Mouse (Mus musculus): ENCODE data around the gene Scg3.
"Not testable (repeated sequence)": the region's sequence is repeated elsewhere in the genome, so short reads cannot be mapped to it uniquely, and the experiment has no call there.

DNA sequence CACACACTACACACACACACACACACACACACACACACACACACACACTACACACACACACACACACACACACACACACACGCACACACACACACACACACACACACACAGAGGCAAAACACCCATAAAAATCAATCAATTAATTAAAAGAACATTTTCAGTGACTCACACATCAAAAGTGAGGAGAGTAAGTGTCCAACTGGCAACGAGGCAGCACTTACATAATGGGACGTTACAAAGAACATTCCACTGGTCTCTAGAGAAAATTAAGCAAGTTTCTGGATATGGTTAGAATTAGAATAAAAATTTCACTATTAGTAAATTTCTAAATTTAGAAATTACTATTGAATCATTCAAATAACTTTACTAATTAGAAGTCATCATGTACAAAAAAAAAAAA is 27.4 kb downstream of the Scg3 start:
- not testable (repeated sequence) for TF ChIP-seq CTCF, POLR2A (IDR thresholded peaks at IDR 0.05; ENCODE audit: extremely low read depth, insufficient read depth, low read length)

Measured in cortical plate, adult 2 months (tissue).